Mouse (Mus musculus) heart, embryonic 16.5 days (tissue): ENCODE measurements around the gene Cit. TPM values are rescaled to one million over a fixed set of nuclear protein-coding genes. Genes with fewer than 3 reads are reported as not detected.
A peak's percentile ranks its signal among the peaks of the same experiment; 100 is the strongest.

Experiments
- ATAC-seq: fragments of 200-750 bp; cut with Nextera tagmentation; replicated peaks from 2 replicates; pipeline ENCODE4 v1.8.0; 2017; ENCODE audit warnings: moderate number of reproducible peaks; ENCODE audit not compliant: insufficient read depth, low FRiP score; ENCODE audit errors: extremely low read depth
- H3K27ac ChIP-seq: fragments of 300-500 bp; sonication (generic); 2 replicates; pipeline ENCODE4 v1.5.1; 2014; ENCODE audit warnings: mild to moderate bottlenecking, low read length, control low read depth, moderate library complexity
- H3K27me3 ChIP-seq: fragments of 300-500 bp; sonication (generic); 2 replicates; pipeline ENCODE4 v1.6.1; 2014; ENCODE audit warnings: low read length, mixed read lengths; ENCODE audit not compliant: control insufficient read depth, insufficient read depth
- H3K36me3 ChIP-seq: fragments of 300-500 bp; sonication (generic); 2 replicates; pipeline ENCODE4 v1.6.1; 2014; ENCODE audit not compliant: control insufficient read depth, insufficient read depth
- H3K4me1 ChIP-seq: fragments of 300-500 bp; sonication (generic); 2 replicates; pipeline ENCODE4 v1.6.1; 2014; ENCODE audit warnings: low read length, mixed read lengths; ENCODE audit not compliant: control insufficient read depth, insufficient read depth
- H3K4me2 ChIP-seq: fragments of 300-500 bp; sonication (generic); 2 replicates; pipeline ENCODE4 v1.6.1; 2014; ENCODE audit warnings: low read depth, mild to moderate bottlenecking, control low read depth, low read length
- H3K4me3 ChIP-seq: fragments of 300-500 bp; sonication (generic); 2 replicates; pipeline ENCODE4 v1.5.1; 2014; ENCODE audit warnings: mild to moderate bottlenecking, control low read depth, low read length
- H3K9ac ChIP-seq: fragments of 300-500 bp; sonication (generic); 2 replicates; pipeline ENCODE4 v1.6.1; 2014; ENCODE audit warnings: low read length, control low read depth
- H3K9me3 ChIP-seq: fragments of 300-500 bp; sonication (generic); replicated peaks from 2 replicates; pipeline ENCODE4 v1.6.1; 2016; ENCODE audit warnings: low read length; ENCODE audit not compliant: control insufficient read depth
- WGBS: fragments of 180-500 bp; shearing (Covaris S2); extraction: QIAGEN DNeasy Blood & Tissue Kit; methylation state at CpG from one replicate; pipeline ENCODE4 v1.1.7; 2014; 5-methylcytosine and 5-hydroxymethylcytosine counted together
- polyA plus RNA-seq: library from polyadenylated mRNA; unstranded; fragments of >200 nt; fragmentation: Nextera tagmentation; extraction: Ambion mirVana; gene quantifications from 2 replicates; pipeline ENCODE4 v1.2.1, GENCODE M21; 2015

Gene Cit
- polyA plus RNA-seq, 1 experiment from 2014 or later = 21.7 TPM

GRCm38 (mm10) chr5:116031190-116031577 lies 186.1 kb downstream of the Cit start:
- H3K36me3 ChIP-seq = no peaks in the 10 kb centered on the region
- no peak overlapping the region for H3K27ac ChIP-seq
- H3K27me3 ChIP-seq = peaks cover 2% of the 10 kb centered on the region
- H3K4me3 ChIP-seq = no peak overlapping the region
- peaks cover 5% of the 10 kb centered on the region; the same call in 1 of the 2 replicates for H3K4me1 ChIP-seq
- no peaks in the 10 kb centered on the region for H3K9me3 ChIP-seq
- no peak for ATAC-seq
- WGBS = 2% methylated on average over 14 of the region's 14 CpGs
- peak overlapping the region; percentile 29; the same call in 1 of the 2 replicates for H3K4me2 ChIP-seq
- H3K9ac ChIP-seq = no peak overlapping the region

- Histone ChIP-seq H3K27me3 (peaks cover 5% of the 10 kb centered on the region; the same call in 1 of the 2 replicates), H3K9ac (no peak overlapping the region), H3K27ac (no peak overlapping the region), H3K9me3 (no peaks in the 10 kb centered on the region; the same call in 1 of the 2 replicates), H3K4me3 (no peak overlapping the region), H3K4me1 (no peaks in the 10 kb centered on the region), H3K36me3 (no peaks in the 10 kb centered on the region), H3K4me2 (no peak overlapping the region)
- no peak for ATAC-seq
- 66% methylated on average over 16 of the region's 16 CpGs for WGBS
Measured at GRCm38 (mm10) chr5:116036465-116036864, 191.4 kb downstream of the Cit start.

- H3K27me3 ChIP-seq = peaks cover 5% of the 10 kb centered on the region; the same call in 1 of the 2 replicates
- H3K9me3 ChIP-seq = no peaks in the 10 kb centered on the region; the same call in 1 of the 2 replicates
- no peak overlapping the region for H3K27ac ChIP-seq
- no peak overlapping the region for H3K9ac ChIP-seq
- ATAC-seq = no peak
- no peaks in the 10 kb centered on the region for H3K4me1 ChIP-seq
- no peak overlapping the region for H3K4me3 ChIP-seq
- no peak overlapping the region for H3K4me2 ChIP-seq
- H3K36me3 ChIP-seq = no peaks in the 10 kb centered on the region
- whole genome bisulfite sequencing = 36% methylated on average over 12 of the region's 12 CpGs
Measured at GRCm38 (mm10) chr5:116037731-116038130, 192.7 kb downstream of the Cit start.

GRCm38 (mm10) chr5:116039706-116040105 lies 194.6 kb downstream of the Cit start:
- no peaks in the 10 kb centered on the region for H3K36me3 ChIP-seq
- no peak overlapping the region for H3K27ac ChIP-seq
- H3K4me2 ChIP-seq = peak overlapping the region; percentile 51
- ATAC-seq = no peak
- no peaks in the 10 kb centered on the region; the same call in 1 of the 2 replicates for H3K9me3 ChIP-seq
- H3K4me1 ChIP-seq = no peaks in the 10 kb centered on the region
- H3K4me3 ChIP-seq = peak overlapping the region; percentile 18
- H3K27me3 ChIP-seq = peaks cover 5% of the 10 kb centered on the region; the same call in 1 of the 2 replicates
- WGBS = 23% methylated on average over 11 of the region's 11 CpGs
- H3K9ac ChIP-seq = no peak overlapping the region

GRCm38 (mm10) chr5:116042241-116042640 lies 197.2 kb downstream of the Cit start:
- Histone ChIP-seq H3K4me2 (no peak overlapping the region), H3K4me3 (no peak overlapping the region), H3K4me1 (no peaks in the 10 kb centered on the region), H3K9me3 (no peaks in the 10 kb centered on the region; the same call in 1 of the 2 replicates), H3K9ac (no peak overlapping the region), H3K27me3 (peaks cover 3% of the 10 kb centered on the region; the same call in 1 of the 2 replicates), H3K36me3 (no peaks in the 10 kb centered on the region), H3K27ac (no peak overlapping the region)
- no peak for ATAC-seq
- WGBS = 58% methylated on average over 7 of the region's 7 CpGs

GRCm38 (mm10) chr5:116045581-116045980 lies 200.5 kb downstream of the Cit start:
- H3K27ac ChIP-seq = no peak overlapping the region
- no peak for ATAC-seq
- no peak overlapping the region for H3K4me3 ChIP-seq
- H3K9me3 ChIP-seq = no peaks in the 10 kb centered on the region
- no peak overlapping the region for H3K9ac ChIP-seq
- H3K4me2 ChIP-seq = no peak overlapping the region
- no peaks in the 10 kb centered on the region for H3K36me3 ChIP-seq
- no peaks in the 10 kb centered on the region for H3K4me1 ChIP-seq
- peaks cover 2% of the 10 kb centered on the region; the same call in 1 of the 2 replicates for H3K27me3 ChIP-seq
- 82% methylated on average over 8 of the region's 8 CpGs for WGBS

- H3K9ac ChIP-seq = no peak overlapping the region
- ATAC-seq = no peak
- no peak overlapping the region for H3K4me2 ChIP-seq
- no peak overlapping the region for H3K27ac ChIP-seq
- H3K36me3 ChIP-seq = no peaks in the 10 kb centered on the region
- no peaks in the 10 kb centered on the region for H3K9me3 ChIP-seq
- H3K4me1 ChIP-seq = no peaks in the 10 kb centered on the region
- WGBS = 64% methylated on average over 4 of the region's 4 CpGs
- H3K27me3 ChIP-seq = no peaks in the 10 kb centered on the region
- no peak overlapping the region for H3K4me3 ChIP-seq
Measured at GRCm38 (mm10) chr5:116046246-116046645, 201.2 kb downstream of the Cit start.

GRCm38 (mm10) chr5:116048321-116048720 lies 203.2 kb downstream of the Cit start:
- Histone ChIP-seq H3K4me2 (no peak overlapping the region), H3K9me3 (no peaks in the 10 kb centered on the region), H3K4me3 (no peak overlapping the region), H3K4me1 (no peaks in the 10 kb centered on the region), H3K36me3 (no peaks in the 10 kb centered on the region), H3K27me3 (no peaks in the 10 kb centered on the region), H3K27ac (no peak overlapping the region), H3K9ac (no peak overlapping the region)
- ATAC-seq = no peak
- 73% methylated on average over 3 of the region's 3 CpGs for WGBS

GRCm38 (mm10) chr5:116049821-116050220 lies 204.7 kb downstream of the Cit start:
- Histone ChIP-seq H3K4me3 (no peak overlapping the region), H3K4me2 (no peak overlapping the region), H3K27me3 (no peaks in the 10 kb centered on the region), H3K36me3 (no peaks in the 10 kb centered on the region), H3K27ac (no peak overlapping the region), H3K9ac (no peak overlapping the region), H3K9me3 (no peaks in the 10 kb centered on the region), H3K4me1 (no peaks in the 10 kb centered on the region)
- 62% methylated on average over 4 of the region's 4 CpGs for WGBS
- no peak for ATAC-seq
